ENCODE assay signal across 9 mouse cellular contexts in the genomic region with DNA sequence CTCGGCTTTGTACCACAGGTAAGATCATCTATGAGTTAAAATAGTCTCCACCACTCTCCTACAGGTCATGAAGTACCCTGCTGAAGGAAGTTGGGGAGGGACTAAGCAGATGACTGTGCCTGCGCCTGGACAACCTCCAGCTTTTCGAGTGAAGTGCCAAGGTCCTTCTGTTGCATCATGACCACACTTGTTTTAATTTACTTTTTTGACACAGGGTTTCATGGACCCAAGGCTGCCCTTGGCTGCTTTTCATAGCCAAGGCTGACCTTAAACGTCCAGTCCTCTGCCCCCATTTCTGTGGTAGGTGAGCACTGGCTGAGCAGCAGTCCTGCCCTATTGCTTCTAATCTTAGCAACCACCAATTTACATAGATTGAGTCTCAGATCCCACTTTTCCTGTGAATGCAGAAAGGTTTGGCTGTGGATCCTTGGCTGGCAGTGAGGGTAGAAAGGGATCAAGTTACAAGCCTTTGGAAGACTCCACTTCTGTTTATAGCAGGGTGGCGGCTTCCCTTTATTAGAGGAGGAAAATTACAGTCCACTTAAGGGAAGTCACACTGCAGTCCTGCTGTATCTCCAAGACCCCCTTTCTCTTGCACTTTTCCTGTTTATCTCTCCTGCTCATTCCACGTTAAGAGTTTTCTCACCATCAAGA.
A peak's percentile ranks its signal among the peaks of the same experiment; 100 is the strongest.
DNase-seq lines count a peak whose midpoint lies in the region; ATAC-seq lines count a peak whose summit lies in the region.
"Had no signal": no experiment of that assay in that cellular context is flagged by ENCODE, and none has a peak within 500 bp of the region (broad histone marks: within the 10 kb centered on the region; RNA-seq: fewer than 3 reads in every experiment).

No protein-coding gene starts in this region.

- H3K4me3 ChIP-seq in midbrain, embryonic 16.5 days (ENCODE audit: low read depth, low read length) = no peak overlapping the region

- H3K4me1 ChIP-seq in midbrain, embryonic 16.5 days (ENCODE audit: control insufficient read depth, insufficient read depth, low read length) = no peaks in the 10 kb centered on the region

- no peak overlapping the region for H3K9ac ChIP-seq in midbrain, embryonic 16.5 days (ENCODE audit: low read depth, low read length)
- H3K9ac ChIP-seq: liver, embryonic 14.5 days had no signal

- intact Hi-C loops in left cerebral cortex, postnatal 4 days (cut with DNase I) = no loop called here

- no peaks in the 10 kb centered on the region for H3K27me3 ChIP-seq in midbrain, embryonic 16.5 days (ENCODE audit: control insufficient read depth, insufficient read depth, low read depth, low read length)

- no peak overlapping the region for H3K4me2 ChIP-seq in midbrain, embryonic 16.5 days (ENCODE audit: low read length)

- DNase-seq in left cerebral cortex, postnatal 4 days = peak; percentile 23
- DNase-seq in left cerebral cortex, adult 9 months (ENCODE audit: low spot score in 2 of 2) = no peak
- DNase-seq in adrenal gland, postnatal 25 days = peak; percentile 76
- DNase-seq in kidney, adult 9 months = peak; percentile 67
- DNase-seq in lung, postnatal 36 days = peak; percentile 80
- DNase-seq in thymus, postnatal 10 days (ENCODE audit: low spot score in 2 of 2) = no peak
- DNase-seq in retina, embryonic 14.5 days (ENCODE audit: low spot score) = no peak

- no peak for ATAC-seq in midbrain, embryonic 16.5 days

- 66% methylated on average over 6 of the region's 6 CpGs for WGBS in midbrain, embryonic 16.5 days

- H3K9me3 ChIP-seq in midbrain, embryonic 16.5 days (replicated peaks; ENCODE audit: control insufficient read depth, low read length, poor library complexity, severe bottlenecking) = no peaks in the 10 kb centered on the region

- H3K27ac ChIP-seq in midbrain, embryonic 16.5 days (ENCODE audit: low read length) = no peak overlapping the region
- H3K27ac ChIP-seq: liver, embryonic 14.5 days had no signal

- H3K36me3 ChIP-seq in midbrain, embryonic 16.5 days (ENCODE audit: control insufficient read depth, insufficient read depth, low read length) = no peaks in the 10 kb centered on the region

Comparison
In these comparisons a context has a peak if more than half of its experiments do, and no peak if none do; other contexts are left out.
1. DNase-seq: peak in left cerebral cortex, postnatal 4 days (single experiment), adrenal gland, postnatal 25 days (single experiment), kidney, adult 9 months (single experiment) and lung, postnatal 36 days (single experiment); none in left cerebral cortex, adult 9 months (0 of 2), thymus, postnatal 10 days (0 of 2) and retina, embryonic 14.5 days (single experiment).